Mouse (Mus musculus) embryonic fibroblast, embryonic 13.5 days (primary cell): ENCODE measurements around the gene Apobec2.

Source experiments
- CTCF ChIP-seq: IDR thresholded peaks from 2 replicates; pipeline ENCODE4 v1.5.1; 2011; ENCODE audit warnings: mild to moderate bottlenecking, control low read depth, low read length, moderate library complexity, borderline replicate concordance; ENCODE audit not compliant: insufficient read depth
- POLR2A ChIP-seq: IDR thresholded peaks from 2 replicates; pipeline ENCODE4 v1.6.1; 2011; ENCODE audit warnings: low read depth, mild to moderate bottlenecking, control low read depth, low read length, moderate library complexity

DNA sequence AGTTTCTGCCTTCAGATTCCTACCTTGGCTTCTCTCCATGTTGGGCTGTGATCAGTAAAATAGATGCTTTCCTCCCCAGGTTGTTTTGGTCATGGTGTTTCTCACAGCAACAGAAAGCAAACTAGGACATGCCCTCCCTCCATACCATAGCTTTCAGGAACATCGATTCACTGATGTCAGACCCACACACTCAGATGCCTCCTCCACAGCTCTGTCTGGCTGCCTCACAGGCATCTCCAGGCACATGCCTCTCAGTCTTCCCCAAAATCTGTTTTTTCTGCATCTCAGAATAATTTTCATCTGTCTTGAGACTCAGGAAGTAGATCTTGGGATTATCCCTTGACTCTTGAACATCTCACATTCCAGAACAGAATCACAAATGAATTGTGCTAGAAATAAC lies 56.6 kb downstream of the Apobec2 start:
- TF ChIP-seq CTCF: no peak
- TF ChIP-seq POLR2A: no peak
